Mouse (Mus musculus) cortical plate, adult 2 months (tissue): ENCODE measurements around the gene Tbc1d7.

Source experiments
- CTCF ChIP-seq: fragments of 200-500 bp; IDR thresholded peaks from 2 replicates; pipeline ENCODE4 v1.5.1; 2011; ENCODE audit warnings: mild to moderate bottlenecking, control low read depth, low read length; ENCODE audit not compliant: insufficient read depth; ENCODE audit errors: extremely low read depth
- POLR2A ChIP-seq: fragments of 200-500 bp; IDR thresholded peaks from 2 replicates; pipeline ENCODE4 v1.6.1; 2011; ENCODE audit warnings: mild to moderate bottlenecking, low read length, control low read depth; ENCODE audit not compliant: insufficient read depth; ENCODE audit errors: extremely low read depth

DNA sequence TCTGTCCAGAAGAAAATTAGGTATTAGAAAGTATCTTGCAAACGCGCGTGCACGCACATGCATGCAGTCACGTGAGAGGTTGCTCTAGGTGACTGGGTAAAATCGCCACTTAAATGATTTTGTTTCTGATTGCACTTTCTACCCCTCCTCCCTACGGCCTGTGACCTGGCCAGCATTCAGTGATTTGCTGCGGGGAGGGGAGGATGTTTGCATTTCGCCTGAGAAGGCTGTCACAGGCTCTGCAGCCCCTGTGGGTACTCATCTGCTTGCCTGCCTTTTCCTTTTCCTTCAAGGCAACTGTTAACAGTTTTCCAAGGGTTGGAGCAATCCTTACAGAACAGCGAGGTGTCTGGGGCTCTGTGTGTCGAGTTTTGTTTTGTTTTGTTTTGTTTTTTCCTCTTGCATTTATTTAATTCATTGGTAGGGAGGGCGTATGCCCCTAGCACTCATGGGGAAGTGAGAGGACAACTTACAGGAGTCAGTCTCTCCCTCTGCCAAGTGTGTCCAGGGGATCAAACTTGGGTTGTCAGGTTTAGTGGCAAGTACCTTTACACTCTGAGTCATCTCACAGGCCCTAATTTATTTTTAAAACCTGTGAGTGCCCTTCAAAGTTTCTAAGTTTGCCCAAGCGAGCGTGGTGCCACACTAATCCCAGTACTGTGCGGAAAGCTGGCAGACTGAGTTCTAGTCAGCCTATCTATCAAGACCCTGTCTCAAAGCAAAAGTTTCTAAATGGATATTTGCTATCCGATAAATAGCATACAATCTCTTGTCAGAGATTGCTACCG, 47.2 kb downstream of the Tbc1d7 start:
- TF ChIP-seq CTCF (no peak), POLR2A (no peak)
